Mouse (Mus musculus) lung, postnatal 4 days (tissue): ENCODE data around the gene Cul9.
"Not testable (repeated sequence)": the region's sequence is repeated elsewhere in the genome, so short reads cannot be mapped to it uniquely, and the experiment has no call there.

ENCODE experiments used
- DNase-seq, 2 experiments: peaks; one replicate each; pipeline ENCODE4 v3.0.0; 2021

The Cul9 gene

DNA sequence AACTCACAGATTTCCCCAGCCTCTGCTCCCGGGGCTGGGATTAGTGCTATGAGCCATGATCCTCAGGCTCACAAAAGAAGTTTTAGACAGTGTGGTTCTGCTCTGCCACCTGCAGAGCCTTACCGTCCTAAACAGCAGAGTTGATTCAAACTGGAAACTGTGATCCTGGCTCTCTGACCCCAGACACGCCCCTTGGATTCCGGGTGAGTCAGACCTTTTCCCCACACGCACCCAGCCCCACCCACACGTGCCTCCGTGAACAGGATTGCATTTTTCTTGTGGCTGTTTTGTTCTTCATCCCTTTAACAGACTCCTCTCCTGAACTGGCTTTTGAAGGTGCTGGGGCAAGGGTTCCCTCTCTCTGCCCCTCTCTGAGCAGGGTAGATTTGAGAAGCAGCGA, 48.2 kb downstream of the Cul9 start:
- no peak for DNase-seq

DNA sequence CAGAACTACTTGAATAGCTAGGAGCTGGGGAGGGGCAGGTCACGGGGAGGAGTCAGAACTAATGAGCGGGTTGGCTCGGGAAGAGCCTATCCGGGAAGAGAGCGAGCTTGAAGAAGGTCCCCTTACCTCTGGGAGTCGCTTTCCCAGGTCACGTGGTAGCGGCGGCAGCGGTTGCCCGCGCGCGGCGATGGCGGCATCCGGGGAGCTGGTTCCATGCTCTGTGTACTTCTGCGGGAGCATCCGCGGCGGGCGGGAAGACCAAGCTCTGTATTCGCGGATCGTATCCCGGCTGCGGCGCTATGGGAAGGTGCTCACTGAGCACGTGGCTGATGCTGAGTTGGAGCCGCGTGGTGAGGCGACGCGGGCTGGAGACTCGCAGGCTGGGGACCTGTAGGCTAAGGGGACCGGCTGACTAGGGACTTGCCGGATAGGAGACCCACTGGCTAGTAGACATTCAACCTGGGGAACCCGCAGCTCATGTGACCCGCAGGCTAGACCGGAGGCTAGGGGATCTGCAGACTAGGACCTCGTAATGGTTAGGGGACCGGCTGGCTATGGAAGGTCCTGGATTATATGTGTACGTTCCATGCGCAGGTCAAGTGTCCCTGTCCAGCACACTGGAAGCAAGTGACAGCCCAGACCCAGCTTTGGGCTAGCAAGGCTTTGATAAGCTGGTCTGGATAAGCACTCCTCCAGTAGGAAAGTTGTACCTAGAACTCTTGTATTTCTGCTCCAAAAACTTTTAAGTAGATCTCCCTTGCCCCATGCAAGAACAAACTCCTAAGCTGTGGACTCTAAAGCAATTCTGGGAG, 49.4 kb downstream of the Cul9 start, which contains the start of gene Dnph1:
Dnph1 (plus strand) TSS at position 89 of the 812 bp plus-strand sequence.
- peak; percentile 76 to 80 for DNase-seq

DNA sequence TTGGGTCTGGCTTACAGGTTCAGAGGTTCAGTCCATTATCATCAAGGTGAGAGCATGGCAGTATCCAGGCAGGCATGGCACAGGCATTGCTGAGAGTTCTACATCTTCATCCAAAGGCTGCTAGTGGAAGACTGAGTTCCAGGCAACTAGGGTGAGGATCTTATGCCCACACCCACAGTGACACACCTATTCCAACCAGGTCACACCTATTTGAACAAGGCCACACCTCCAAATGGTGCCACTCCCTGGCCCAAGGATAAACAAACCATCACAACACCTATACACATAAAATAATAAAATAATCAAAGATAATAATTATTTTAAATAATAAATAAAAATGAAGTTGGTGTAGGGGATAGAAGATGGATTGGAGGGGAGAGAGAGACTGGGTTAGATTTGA, 50.1 kb downstream of the Cul9 start:
- DNase-seq, result not testable (repeated sequence)

DNA sequence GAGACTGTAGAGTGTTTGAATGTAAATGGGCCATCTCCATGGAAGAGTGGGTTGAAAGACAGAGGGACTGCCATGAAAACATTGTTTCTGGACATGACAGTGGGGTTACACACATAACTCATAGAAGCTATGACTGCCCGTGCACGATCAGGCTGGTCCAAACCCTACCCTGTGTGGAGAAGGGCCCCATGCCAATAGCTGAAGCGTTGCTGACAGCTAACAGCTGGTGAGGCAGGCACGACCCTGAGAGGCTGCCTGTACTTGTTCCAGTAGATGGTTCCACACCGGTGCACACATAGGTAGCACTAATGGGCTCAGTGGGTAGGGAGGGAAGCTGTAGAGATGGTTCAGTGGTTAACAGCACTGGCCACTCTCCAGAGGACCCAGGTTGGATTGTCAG, 50.7 kb downstream of the Cul9 start:
- DNase-seq, result peak; percentile 25 to 63

DNA sequence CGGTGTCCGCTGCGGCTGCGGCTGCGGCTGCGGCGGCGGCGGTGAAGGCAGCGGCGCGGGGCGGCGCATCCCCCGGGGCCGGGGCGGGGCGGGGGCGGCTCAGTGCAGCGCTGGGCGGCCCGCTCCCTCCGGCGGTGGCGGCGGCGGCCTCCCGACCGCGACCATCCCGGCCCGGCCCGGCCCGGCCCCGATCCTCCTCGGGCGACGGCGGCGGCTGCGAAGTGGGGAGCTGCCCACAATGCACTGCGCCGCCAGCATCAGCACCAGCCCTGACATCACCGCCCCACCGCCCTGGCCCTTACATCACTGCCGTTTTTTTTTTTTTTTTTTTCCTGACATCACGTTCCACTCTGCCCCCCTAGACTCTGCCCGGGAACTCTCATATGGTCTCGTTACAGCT, 58.8 kb downstream of the Cul9 start, which contains the start of gene Ttbk1:
Ttbk1 (minus strand) TSS at position 245 of the 400 bp plus-strand sequence.
- DNase-seq, result no peak

DNA sequence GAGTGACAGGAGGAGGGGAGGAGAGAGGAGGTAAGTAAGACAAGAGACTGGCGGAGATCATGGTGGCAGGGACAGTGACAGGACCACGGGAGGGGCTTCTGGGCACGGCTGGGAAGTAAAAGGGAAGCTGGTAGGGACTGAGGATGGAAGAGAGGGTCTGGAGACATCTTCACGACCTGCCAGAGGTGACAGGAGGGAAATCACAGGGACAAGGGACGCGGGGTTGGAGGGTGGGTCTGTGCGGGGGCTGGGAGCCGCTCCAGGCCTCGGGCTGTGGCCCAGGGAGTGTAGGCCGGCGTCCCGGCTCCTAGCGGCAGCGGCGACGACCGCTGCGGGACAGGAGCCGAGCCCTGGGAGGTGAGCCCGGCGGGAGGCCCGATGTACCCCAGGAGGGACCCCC, 59.2 kb downstream of the Cul9 start:
- DNase-seq, result no peak

DNA sequence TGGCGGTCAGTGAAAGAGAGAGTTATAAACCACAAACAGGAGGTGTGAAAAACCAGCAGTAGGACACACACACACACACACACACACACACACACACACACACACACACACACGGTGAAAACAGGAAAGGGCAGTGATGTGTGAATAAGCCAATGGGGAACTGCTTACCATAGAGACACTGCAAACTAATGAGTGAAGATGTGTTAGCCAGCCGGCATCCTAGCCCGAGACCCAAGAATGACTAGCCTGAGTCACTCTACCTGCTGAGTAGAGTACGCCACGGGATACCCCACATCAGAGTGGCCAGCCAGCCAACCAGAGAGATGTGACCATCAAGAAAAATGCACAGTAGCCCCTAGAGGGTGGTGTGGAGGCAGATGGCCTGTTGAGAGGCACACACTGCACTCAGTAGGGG, 61.7 kb downstream of the Cul9 start:
- DNase-seq, result no peak

DNA sequence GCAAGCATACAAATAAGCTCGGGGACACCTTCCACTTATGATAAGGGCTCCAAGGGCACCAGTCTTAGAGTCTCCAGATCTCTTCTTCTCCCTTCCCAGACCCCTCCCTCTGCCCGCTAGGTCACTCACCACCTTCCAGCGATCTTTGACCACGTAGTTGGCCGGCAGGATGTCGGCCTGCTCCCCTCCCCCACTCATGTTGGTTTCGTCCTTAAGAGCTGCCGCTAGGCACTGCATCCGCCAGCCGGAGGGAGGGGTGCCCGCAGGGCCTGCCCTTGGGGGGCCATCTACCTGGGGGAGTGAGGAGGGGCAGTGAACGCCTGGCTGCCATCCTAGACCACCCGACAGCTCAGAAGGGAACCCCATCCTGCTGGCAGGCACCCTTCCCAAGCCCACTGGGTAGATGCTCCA, 62.2 kb downstream of the Cul9 start:
- DNase-seq, result no peak

DNA sequence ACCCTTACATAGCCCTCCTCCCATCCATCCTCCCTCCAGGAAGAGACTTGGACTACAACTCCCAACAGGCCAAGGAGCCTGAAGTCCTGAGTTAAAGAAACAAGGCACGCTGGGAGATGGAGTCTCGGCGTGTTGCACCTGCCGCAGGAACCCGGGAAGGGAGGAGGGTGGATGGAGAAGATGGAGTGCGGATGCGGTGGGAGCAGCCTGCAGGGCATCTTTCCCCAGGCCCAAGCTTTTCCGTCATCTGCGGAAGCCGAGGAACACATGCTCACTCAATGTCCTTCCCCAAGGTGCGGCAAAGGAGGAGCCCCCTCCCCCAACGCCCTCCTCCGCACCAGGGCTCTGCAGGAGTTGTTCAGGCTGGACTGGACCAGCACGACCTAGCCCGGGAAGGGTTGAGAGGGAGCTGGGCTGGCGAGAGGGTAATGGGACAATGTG, 62.6 kb downstream of the Cul9 start:
- peak in 1 of 2 experiments; percentile 21 for DNase-seq

DNA sequence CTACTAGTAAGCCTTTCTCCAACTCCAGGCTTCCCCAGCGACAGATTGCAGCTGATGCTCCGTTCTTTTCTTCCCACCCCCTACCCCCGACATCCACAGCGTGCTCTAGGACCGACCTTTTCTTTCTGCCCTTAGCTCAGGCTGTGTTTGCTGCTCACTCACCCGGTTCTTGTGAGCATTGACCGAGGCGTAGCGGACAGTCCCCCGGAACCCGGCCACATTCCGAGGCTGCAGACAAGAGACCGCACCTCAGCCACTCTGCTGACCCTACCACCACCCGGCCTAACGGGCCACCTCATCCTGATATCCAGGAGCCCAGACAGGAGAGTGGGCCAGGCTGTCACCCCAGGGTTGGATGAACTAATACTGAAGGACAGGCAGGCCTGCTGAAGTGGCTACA, 68.9 kb downstream of the Cul9 start:
- DNase-seq, result no peak

DNA sequence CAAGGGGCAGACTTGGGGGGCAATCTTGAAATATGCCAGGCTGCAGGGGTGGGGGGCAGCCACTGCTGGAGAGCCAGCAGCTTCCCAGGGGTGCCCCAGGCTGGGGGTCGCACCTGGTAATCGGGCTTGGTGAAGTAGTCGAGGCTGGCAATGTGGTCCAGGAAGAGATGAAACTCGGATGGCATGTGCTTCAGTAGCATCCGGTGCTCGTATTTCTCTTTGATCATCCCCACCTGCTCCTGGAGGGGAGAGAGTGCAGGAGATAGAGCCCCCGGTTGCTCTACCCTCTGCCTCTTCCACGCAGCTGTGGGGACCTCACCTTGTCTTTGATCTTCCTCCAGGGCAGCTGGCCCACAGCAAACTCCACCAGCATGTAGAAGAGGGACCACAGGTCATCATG, 69.6 kb downstream of the Cul9 start:
- DNase-seq, result no peak

DNA sequence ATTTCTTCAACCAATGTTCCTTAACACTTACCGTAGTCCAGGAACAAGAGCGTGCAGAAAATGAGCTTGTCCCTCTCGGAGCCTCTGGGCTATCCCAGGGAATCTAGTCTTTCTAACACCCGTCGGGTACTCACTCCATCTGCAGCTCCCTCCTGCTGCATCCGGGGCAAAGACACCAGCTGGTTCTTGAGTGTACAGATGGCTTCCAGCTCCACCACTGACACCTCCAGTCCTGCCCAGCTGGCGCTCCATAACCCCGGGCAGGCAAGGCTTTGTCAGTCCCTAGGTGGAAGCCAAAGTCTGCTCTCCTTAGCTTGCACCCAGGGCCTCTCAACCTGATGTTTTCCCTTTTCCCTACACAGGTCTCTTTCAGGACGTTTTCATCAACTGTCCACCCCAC, 78.4 kb downstream of the Cul9 start:
- DNase-seq, result no peak

DNA sequence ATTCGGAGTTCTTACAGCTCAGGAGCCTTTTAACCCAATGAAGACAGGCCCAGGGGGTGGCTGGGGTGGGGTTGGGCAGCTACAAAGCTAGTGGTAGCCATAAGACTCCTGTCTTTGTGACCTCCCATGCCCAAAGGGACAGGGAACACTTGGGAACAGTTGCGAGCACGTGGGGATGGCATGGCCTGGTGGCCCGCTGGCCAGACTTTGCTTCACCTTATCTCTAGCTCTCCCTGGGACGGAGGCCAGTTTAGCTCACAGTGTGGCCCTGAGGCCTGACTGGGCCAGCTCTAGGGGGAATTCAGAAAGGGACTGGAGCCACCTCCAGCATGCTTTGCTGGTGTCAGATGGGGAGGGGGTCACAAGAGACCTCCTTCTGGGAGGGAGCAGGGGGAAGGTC, 84.0 kb downstream of the Cul9 start:
- DNase-seq, result no peak

DNA sequence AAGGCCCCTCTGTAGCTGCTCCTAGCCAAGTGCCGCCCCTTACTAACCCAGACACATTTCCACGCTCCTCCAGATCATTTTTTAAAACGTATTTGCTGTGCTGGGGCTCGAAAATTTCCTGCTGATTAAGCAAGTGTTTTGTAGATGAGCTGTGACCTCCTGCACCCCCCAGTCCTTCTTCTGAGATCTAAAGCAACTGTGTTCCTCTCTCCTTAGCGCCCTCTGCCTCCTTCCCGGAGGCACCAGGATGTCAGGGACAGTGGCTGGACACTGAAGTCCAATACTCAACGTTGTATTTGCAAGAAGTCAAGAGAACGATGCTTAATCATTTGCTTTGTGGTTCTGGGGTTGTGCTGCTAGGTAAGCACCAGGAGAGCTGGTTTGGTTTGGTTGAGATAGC, 84.8 kb downstream of the Cul9 start:
- DNase-seq, result no peak

DNA sequence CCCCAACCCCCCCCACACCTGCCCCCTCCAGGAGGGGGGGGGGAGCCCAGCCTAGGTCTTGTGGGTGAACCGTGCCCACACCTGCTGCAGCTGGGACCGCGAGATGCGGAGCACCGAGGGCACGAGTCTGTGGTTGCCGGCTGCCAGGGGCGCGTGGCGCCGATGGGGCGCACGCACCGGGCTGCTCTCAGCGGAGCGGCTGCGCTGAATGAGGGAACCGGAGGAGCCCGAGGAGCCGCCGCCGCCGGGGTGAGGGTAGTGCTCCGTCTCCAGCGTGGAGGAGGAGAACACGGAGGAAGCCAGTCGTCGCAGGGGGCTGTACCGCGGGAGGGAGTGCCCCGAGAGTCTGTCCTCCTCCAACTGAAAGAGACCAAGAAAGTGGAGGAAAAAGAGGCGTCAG, 85.5 kb downstream of the Cul9 start:
- no peak for DNase-seq

DNA sequence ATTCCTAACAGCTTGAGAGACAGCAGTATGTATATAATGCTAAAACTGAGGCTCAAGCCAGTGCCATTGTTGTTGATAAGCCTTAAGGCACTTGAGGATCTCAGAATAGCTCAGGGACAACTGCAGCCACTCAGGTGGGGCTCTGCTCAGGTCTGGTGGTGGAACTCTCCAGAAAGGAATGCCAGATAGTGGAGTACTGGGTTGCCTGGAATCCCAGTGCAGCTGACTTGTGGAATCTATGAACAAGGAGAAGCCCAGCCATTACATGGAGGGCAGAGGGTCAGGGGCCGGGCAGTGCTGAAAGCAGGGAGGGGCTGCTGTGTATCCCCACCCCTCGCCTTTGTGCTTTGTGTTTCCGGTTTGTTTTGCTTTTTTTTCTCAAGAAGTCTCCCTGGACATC, 87.7 kb downstream of the Cul9 start:
- no peak for DNase-seq

DNA sequence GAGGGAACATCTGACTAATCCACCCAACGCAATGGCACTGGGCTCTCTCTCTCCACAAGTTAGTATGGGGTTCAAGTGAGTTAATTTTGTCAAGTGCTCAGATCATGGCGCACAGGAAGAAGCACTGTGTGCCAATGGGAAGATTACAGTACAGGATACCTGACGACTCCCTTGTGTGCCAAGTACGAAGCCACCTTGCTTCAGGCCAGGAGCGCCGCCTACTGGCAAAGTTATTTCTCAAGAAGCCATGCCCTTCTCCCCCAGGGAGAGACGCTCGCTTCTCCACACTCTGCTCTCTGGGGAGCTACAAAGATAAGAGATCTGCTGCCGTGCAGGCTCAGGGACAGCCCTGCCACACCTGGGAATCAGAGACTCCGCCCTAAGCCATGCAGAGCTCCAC, 88.4 kb downstream of the Cul9 start:
- peak in 1 of 2 experiments; percentile 46 for DNase-seq

DNA sequence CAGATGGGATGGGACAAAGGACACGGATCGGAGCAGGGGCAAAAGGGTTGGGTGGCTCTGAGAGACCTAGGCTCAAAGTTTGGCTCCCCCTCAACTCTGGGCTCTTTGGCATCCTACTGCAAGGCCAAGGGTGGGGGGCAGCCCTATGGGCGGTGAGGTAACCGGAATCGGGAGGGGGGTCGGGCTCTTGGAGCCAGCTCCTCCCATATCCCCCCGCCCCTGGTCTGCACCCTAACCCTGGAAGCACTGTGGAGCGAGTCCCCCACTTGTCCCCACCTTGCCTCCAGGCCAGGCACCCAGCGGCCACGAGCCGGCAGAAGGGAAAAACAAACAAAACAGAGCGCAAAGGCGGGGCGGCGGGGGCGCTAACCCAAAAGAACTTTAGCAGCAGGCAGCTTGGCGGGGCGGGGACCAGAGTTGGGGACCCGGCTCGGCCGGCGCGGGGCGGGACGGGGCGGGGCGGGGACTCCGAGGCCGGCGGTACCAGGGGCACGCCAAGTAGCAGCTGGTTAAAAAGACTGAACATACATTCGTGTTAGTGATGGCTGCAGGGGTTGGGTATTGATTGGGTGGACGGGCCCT, 91.0 kb downstream of the Cul9 start:
- peak; percentile 56 to 62 for DNase-seq

DNA sequence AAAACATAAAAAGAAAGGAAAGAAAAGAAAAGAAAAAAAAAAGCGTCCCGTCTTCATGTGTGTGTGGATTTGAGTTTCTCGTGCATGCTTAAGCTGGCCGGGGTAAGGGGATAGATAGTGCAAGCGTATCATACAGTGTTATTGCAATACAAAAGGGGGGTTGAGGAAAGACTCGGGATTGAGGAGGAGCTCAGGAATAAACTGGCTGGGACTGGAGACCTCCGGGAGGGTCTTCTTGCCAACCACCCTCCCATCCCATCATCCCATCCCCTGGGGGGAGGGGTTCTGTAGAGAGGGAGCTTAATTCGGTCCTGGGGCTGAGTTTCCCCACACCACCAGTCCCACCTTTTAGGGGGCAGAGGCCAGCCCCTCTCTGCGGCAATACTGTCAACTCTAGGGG, 91.6 kb downstream of the Cul9 start:
- no peak for DNase-seq

DNA sequence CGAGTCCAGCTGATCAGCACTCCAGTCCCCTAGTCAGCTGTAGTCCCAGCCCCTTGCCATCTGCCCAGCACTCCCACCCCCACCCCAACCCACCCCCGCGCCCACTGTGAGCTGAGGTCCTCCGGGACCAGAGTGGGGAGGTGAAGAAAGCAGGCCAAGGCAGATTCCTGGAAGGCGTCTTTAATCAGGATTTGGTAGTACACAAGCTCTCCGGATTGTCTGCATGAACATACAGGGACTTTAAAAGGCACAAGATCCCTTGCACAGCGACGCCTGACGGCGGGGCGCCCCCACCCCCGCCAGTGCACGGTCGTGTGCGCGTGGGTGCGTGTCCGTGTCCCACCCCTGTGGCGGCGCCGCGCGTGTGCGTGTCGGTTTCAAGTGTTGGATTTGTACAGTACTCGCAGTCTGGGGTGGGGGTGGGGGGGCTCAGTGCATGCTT, 92.2 kb downstream of the Cul9 start:
- DNase-seq, result no peak

DNA sequence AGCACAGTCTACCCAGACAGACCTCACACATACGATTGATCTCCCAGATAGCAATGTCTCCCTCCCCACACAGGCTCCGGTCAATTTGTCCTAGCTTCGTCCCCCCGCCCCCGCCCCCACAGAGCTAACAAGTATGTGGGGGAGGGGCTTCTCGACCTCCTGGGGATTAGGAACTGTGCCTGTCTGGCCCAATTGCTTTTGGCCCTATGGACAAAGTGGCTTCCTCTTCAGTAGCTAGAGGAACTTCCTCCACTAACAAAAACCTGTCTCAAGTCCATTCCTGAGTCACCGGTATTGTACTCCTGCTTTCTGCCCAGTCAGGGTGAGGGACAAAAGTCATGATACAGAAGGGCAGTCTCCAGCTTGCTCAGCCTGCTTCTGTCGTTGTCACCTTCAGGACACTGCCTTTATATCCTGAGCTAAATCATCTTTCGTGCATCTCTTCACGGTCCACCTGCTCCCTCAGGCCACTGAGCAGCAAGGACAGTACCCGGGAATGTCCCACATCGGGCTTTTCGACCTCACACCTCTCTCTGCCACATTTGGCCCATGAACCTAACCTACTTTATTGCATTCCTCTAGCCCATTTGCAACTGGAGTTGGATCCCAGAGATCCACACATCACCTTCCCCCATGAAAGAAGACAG, 92.8 kb downstream of the Cul9 start:
- no peak for DNase-seq

DNA sequence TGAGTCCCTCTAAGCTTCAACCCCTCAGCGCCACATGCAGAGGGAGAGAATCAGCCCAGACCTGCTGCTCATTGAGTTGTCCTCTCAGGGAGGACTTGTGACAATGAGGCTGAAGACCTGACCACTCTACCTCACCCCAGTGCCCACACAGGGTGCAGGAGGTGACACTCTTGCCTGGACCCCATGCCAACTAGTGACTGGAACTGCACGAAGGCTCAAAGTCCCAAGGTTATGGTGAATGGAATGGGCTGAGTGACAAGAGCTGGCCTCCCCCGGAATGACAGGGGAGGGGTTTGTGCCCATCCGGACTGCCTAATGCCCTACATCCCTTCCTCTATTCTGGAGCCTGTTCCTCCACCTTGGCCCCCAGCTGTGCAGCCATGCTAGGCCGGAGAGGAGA, 93.5 kb downstream of the Cul9 start:
- no peak for DNase-seq
